Mouse (Mus musculus): ENCODE data around the gene Smc1b. TPM values are rescaled to one million over a fixed set of nuclear protein-coding genes. Genes with fewer than 3 reads are reported as not detected.

The Smc1b gene
- total RNA-seq (2021): not detected
- long read RNA-seq, experiment 1: 0 reads
- long read RNA-seq, experiment 2: 0 reads

DNA sequence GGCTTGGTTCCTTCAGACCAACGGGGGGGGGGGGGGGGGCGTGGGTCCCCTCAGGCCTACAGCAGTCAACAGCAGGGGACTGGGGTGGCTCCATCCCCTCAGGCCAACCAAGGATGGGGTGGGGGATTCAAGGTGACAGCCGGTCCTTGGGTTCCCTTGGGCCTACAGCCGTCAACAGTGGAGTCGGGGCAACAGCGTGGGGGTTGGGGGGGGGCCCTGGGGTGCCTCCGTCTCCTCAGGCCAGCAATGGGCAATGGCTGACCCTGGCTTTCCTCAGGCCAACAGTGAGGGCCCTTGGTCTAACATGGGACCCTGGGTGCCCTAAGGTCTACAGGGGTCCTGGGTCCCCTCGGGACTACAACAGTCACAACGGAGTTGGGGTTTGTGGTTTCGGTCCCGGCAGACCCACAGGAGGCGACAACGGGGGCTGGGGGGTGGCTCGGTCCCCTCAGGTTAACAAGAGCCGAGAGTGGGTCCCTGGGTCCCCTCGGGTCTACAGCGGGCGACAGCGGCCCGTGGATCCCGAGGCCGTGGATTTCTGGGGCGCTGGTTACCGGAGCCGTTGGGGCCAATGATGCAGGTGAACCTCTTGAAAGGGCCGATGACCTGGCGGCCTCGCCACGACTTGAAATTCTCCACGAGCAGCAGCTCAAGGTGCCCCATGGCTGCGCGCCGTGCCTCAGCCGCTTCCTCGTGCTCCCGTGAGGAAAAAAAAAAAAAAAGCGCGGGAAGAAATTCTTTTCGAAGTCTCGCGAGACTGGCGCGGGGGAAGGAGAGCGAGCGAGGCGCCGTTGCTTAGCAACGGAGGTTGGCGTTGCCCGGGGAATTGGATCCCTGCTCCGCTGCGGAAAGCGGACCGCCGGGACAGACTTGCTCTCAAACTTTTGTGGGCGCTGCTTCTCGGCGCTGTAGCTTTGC is at the start of gene Smc1b, which contains the start of gene Ribc2:
Gene Smc1b, minus strand, starts transcription at position 690 of the 918 bp plus-strand sequence.
Gene Ribc2, plus strand, starts transcription at position 804 of the 918 bp plus-strand sequence.
- peak; percentile 34 to 37 for DNase-seq

DNA sequence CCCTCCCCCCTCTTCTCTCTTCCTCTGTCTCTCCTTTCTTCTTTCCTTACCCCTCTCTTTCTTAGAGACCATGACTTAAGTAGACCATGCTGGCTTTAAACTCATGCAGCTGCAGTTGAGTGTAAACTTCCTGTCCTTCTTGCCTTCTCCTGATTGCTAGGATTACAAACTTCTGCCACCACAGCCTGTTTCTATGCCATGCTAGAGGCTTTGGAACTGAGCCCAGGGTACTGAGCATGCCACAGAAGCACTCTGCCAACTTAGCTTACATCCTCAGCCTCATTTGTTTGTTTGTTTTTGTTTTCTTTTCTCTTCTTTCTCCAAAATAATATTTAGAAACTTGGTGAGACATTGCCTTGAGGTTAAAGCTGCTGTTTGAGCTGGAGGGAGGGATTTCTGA is 48.6 kb upstream of the Smc1b start:
- DNase-seq: no peak

DNA sequence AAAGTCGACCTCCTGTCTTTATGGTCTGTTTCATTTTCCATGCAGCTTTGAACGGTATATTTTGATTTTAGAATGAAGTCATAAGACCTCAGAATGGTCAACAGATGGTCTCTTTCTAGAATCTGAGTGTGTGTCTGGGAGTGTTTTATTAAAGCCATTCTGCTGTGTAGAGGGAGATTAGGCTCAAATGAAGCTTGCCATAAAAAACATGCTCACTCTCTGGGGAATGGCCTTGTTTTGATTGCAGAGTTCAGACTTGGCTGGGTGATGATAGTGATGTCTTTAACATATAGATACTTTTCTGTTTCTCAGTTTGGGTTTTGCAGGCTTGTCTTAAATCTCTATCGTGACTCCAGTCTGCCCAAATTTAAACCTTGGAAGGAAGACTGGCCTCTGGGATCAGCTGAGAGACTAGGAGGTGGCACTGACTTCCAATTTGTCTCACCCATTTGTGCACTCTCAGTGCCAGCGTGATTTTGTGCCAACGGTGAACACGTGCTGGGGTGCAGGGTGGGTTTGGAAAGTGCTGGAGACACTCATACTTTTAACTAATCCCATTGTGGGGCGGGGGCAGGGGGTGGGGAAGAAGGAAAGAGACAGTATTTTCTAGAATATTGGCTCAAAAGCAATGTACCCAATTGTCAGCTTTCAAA is 47.9 kb upstream of the Smc1b start:
- DNase-seq: peak; percentile 56 to 62

DNA sequence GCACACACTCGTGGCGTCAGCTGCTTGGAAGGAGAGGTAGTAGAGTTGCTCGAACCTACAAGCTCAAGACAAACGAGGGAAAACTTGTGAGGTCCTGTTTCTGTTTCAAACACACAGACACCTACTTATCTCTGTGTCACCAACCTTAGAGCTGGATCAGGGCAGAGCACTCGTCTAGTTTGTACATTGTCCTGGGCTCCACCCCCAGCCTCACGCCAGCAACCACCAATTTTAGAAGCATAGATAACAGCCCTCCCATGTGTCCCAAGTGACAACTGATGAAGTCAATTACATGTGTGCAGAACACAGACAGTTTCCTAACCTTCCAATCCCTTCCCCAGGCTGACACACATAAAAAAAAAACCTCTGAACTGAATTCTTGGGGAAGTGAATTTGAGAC is 46.4 kb upstream of the Smc1b start:
- DNase-seq: peak; percentile 51 to 69

DNA sequence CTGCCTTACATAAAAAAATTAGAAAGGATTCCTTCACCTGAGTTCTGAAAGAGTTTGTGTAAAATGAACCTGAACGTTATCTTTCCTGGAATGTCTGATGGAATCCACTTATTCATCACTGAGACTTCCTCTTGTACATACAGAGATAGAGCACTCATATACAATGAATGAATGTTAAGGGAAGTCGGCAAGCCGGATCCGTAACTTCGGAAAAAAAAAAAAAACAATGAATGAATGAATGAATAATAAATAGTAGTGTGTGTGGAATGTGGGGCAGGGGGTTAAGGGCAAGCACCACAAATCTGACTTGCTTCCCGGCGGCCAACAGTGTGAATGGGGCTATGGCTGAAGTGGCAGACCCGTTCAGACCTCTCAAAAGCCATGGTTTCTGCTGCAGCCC is 45.8 kb upstream of the Smc1b start:
- peak; percentile 19 to 48 for DNase-seq

DNA sequence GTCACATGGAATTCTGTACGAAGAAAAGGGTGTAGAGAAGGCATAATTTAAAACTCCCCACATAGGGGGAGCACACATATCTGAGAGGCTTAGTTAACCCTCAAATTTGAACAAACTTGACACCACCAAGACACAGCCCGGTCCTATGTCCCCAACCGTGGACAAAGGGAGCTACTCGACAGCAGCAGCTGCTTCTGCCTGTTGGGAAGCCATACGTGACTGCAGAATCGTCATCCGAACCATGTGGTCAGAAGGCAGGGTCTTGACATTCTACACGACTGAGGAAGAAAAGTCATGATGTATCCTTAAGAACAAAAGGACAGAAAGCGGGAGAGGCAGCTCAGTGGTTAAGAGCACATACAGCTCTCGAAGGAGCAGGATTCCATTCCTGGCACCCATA is 42.3 kb upstream of the Smc1b start:
- no peak for DNase-seq

DNA sequence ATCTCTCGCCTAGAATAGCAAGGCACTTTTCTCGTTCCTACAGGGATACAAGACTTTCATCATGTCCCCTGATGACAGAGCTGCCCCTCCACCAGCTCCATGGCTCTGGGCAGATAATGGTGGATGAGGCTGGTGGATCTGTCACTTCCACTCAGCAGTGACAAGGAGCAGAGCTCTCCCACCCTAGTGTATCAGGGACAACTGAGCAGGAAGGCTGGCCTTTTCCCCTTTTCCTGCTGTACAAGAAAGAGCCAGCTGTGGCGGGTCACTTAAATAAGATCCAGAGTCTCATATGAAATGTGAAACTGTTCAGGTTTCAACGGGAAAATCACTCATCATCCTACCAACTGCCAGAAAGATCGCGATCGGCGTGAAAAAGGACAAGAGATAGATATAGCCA is 41.7 kb upstream of the Smc1b start:
- DNase-seq: no peak

DNA sequence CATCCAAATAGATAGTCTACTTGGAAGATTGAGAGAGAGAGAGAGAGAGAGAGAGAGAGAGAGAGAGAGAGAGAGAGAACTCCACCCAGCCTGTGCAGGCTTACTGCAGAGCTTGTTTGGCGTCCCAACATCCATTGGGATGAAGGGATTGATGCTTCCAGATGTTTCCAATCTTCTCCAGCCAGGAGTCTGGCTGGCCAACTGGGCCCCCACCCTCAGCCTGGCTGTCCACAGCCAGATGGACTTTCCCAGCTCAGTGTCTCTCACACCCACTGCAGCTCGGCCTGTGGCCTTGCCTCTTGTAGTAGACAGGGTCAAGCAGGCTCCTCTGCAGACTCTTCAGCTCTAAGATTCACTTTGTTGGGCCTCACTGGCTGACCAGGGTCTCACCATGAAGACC is 40.3 kb upstream of the Smc1b start:
- peak; percentile 58 to 85 for DNase-seq

DNA sequence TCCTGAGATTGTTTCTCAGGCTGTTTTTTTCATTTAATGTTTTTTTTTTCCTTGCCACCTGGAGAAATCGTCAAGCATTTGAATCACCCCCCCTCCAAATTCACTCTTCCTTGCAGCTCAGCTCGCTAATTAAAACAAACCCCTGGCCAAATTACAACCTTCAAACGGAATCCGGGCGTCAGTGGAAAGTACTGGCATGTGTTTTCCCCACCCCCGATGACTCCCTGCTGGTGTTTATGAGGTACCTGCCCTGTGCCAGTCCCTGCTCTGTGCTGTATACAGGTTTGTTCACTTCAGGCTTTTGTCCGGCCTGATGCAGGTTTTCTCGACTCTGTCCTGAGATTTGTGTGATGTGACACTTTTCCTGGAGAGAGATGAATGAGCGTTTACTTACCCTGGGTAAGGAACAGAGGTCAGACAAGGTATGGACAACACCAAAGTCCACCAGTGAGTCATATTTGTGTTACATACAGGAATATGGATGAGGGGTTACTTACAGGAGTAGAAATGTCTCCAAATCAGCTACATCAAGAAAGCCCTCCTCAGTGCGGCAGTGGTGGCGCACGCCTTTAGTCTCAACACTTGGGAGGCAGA is 35.4 kb upstream of the Smc1b start:
- DNase-seq: no peak

DNA sequence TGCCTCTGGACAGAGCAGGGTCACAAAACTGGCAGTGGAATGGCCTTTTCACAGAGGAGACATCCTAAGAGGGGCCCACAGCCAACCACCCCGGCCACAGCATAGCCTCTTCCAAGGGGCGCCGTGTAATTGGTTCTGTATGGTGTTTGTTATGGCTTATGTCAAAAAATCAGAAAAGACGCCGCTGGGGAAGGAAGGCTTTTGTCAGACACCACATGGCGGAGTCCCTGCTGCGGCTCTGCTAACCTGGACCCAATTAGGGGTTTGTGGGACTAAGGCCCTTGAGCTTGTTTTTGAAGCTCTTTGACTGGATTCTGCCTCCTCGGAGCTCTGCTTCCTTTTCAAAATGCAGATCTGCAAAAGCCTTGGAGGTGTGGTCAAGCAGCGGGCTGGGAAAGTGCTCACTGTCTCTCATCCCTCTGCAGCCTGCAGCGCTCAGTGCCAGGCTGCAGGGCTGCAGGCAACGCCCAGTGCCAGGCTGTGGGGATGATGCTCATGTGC is 34.7 kb upstream of the Smc1b start:
- no peak for DNase-seq

DNA sequence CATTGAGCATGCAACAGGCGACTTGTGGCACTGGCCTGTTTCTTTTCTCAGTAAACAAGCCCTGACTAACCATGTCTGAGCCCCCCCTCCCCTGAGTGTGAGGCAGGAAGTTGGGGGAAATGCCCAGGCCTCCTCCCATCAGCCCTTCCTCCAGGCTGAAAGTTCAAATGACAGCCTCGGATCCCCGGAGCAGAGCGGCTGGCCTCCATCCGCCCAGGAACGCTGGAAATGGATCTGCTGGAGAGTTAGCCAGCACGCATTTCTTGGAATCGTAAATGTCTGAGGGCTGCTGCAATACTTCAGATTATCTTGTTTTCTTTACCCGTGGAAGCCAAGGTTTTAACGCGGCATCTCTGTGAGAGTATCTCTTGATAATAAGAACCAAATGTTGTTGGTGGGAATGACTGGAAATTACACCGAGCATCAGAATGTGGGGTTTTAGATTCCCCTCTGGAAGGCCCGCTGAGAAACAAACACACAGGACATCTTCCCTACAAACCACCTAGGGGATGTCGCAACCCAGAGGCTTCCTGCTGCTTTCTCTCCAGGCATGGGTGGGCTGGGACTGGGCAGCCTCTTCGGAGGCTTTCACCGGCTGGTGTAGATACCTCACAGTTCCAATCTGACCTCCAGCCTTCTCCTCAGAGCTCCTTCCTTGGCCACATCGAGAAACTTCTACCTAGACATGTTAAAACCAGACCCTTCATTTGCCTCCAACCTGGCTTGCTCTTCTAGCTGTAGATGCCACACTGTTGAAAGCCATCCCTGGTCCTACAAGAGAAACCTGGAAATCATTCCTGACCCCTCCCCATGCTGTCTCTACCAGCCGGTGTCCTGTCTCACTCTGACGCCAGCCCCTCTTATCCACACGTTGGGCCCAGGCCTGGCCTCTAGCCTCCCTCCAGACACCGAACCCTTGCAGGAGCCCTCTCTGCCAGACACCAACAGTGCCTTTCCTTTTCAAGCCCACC is 31.2 kb upstream of the Smc1b start:
- peak; percentile 71 to 84 for DNase-seq

DNA sequence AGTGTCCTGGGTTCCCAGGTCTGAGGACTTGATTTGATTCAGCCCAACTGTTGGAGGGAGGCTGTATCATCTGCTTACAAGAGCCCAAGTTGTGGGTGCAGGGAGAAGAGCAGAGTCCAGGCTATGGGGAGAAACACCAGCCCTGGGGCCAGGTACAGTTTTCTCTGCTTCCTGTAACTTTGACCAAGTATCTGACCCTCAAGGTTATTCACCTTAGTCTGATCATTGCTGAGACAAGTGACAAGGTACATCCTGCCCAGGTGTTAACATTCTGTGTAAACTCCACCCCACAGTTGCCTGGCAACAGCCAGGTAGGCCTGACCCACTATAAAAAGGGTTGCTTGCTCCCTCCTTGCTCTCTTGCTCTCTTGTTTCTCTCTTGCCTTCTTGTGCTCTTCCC is 29.7 kb upstream of the Smc1b start:
- no peak for DNase-seq

DNA sequence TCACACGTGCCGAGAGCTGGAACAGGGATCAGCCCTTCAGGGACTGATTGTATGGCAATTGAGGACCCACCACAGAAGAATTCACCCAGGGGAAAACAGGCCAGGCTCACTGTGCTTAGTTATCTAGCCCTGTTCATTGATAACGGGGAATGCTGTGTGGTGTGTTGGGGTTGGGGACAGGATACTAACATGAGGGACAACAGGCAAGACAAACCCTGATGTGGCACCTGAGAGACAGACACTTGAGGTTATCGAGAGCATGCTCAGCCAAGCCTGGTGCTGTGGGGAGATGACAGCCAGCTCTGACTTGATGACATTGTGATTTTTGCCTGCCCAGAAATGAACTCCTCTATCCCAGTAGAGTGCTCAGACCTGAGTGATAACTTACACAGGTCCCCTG is 24.4 kb upstream of the Smc1b start:
- peak; percentile 48 to 52 for DNase-seq

DNA sequence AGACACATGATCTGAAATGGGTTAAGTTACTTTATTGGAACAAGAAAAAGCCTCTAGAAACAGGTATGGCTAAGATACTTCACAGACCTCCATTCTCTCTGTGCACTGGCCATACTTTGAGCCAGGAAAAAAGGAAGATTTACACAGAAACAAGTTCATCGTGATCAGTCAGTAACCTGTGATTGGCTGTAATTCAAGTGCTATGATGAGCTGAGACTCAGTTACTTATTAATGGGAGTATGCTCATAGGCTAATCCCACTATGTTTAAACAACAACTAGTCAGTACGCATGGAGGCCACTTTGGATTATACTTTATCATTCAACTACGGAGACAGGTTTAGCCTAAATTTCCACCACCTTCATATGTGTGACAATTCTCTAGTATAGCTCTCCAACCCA is 22.3 kb upstream of the Smc1b start:
- DNase-seq: no peak

DNA sequence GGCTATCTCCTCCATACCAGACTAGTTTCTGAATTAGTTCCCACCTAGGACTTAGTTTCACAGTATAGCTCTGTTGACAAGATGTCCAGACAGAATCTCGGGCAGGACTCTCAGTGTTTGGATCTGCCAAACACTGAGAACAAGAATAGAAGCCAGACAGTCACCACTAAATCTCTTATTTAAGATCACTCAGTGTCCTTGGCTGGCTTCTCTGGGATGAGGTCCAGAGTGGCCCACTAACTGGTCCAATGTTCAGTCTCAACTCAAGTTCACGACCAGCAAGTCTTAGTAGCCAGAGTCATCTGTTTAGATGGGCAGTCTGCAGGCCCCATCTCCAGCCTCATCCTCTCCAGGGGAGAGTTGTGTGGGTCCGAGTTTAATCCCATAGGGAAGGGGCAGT is 20.8 kb upstream of the Smc1b start:
- DNase-seq: peak; percentile 66 to 83

DNA sequence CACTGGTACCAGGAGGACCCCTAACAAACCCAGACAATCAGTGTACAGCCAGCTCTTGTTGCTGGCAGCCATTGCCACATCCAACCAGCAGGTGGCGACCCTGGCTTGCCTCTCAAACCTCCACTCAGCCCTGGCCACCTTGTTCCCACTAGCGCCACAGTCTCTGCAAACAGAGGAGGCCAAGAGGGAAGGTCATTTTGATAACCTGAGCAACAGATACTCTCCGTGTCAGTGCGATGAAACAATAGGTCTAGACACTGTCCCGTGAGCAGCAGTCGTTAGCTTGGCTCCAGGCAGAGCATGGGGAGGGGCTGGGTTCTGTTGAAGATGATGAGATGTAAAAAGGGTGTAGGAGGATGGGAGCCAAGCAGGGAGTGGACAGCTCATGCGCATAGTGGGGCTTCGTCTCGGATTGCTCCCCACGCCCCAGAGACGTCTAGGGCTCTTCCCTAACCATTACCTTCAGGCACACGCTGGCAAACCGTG is 19.7 kb upstream of the Smc1b start:
- DNase-seq: peak; percentile 76 to 84

DNA sequence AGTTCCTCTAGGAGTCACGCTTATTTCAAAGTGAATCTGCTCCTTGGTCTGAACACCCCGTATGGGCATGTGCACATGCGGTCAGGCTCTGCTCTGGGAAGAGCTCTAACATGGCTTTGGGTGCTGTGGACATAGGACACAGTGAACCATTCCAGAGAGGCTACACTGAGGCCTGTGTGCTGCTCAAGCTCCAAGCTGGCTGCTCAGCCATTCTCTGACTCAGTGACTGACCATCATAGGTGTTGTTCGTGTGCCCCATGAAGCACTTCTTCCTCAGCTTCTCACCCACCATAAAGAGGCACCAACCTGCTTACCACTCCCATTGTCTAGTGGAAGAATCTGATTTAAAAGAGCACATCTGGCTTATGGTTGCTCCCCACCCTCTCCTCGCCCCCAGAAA is 12.5 kb upstream of the Smc1b start:
- no peak for DNase-seq

DNA sequence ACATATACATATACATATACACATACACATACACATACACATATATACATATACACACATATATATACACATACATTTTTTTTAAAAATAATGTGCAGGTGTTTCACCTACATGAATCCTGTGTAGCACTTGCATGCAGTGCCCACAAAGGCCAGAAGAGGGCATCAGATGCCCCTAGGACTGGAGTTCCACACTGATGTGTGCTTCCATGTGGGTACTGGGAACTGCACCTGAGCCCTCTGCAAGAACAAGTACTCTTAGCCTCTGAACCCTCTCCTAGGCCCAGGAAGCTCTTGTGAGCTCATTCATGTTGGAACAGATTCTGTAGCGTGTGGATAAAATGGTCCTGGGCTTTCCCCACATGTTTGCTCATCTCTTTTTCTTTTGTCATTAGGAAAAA is 12.0 kb upstream of the Smc1b start:
- DNase-seq: no peak

DNA sequence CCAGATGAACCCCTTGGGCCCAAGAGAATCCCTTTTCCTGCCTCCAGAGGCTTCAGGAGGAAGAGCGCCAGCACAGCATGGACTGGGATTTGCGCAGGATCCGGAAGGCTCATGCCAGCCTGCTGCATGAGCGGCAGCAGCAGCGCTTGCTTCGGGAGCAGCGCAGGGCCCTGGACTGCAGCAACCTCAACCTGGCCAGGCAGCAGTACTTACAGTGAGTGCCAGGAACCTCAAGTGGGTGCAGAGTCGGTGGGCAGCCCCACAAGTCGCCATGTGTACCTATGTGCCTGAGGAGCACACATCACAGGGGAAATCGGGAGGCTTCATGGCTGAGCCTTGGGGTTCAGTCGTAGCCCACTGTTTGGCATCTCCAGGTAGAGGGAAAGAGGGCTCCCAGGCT is 11.4 kb upstream of the Smc1b start:
- DNase-seq: no peak

DNA sequence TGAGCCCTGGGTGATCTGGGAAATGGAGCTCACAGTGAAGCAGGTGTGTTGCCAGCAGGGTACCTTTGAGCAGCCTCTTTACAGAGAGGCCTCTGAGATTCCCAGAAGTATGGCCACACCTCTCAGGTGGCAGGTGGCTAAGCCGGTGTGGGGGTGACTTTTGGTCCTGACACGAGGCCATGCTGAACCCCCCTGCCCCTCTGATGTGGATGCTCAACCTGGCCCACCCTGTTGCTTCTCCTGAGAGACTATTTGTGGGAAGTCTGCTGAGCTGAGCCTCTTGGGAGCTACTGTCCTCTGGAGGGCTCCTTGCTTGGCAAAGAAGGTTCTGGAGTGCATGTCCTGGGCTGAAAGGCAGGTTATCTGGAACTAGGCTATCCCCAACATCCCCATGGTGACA is 10.7 kb upstream of the Smc1b start:
- no peak for DNase-seq

DNA sequence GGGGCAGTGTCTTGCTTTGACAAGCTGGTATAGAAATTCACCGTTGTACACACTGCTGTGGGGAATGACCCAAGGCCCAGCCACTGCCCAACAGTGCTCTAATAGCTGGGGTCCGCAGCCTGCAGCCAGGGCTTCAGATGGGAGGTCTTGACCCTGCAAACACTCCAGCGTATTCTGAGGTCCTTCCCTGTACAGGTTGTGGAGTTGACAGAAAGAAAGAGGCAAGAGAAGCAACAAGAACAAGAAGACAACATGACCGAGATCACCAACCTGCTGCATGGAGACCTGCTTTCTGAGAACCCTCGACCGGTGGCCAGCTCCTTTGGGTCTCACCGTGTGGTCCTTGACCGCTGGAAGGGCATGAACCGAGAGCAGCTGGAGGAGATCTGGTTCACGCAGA is 9.5 kb upstream of the Smc1b start:
- DNase-seq: no peak

DNA sequence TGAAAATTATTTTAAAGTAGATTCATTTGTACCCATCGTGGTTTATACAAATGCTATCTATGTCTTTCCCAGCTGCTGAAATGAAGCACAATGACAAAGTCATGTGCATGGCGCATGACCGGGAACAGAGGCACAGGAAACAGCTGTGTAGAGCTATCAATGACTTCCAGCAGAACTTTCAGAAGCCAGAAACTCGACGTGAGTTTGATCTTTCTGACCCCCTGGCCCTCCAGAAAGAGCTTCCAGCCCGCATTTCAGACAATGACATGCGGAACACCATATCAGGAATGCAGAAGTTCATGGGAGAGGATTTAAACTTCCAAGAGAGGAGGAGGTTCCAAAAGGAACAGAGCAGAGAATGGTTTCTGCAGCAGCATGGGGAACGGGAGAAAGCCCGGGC is 3.4 kb upstream of the Smc1b start:
- DNase-seq: no peak
